Mouse (Mus musculus): Measurements from ENCODE around the gene Minpp1.

DNA sequence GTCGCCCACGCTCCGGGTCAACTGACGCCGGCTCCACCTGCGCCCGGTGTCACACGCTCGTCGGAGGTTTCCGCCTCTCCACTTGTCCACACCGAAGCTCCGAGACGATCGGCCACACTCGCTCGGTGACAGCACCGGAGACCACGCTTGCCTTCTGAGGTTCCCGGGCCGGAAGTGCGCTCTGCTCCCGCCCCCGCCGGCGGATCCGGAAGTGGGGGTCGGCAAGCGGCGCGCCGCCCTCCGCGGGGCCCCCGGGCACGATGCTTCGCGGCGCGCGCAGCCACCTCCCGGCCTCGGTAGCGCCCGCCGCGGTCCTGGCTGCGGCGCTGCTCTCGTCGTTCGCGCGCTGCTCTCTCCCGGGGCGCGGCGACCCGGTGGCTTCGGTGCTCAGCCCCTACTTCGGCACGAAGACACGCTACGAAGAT lies at the start of gene Minpp1:
- 0 out of 2 replicates have a peak, but pooled peaks have one; percentile 9 for TF ChIP-seq CTCF (IDR thresholded peaks at IDR 0.05; ENCODE audit: borderline replicate concordance, control insufficient read depth, extremely low read depth, insufficient read depth, low read length, poor library complexity)
- peak; percentile 86 for TF ChIP-seq POLR2A (IDR thresholded peaks at IDR 0.05; ENCODE audit: control insufficient read depth, extremely low read depth, insufficient read depth, low read length, poor library complexity)

All from thymus, adult 2 months (tissue).